18 mouse cellular contexts compared by ENCODE assay signal in genomic region chr1:44217118-44217517, GRCm38 (mm10). TPM values are rescaled to one million over a fixed set of nuclear protein-coding genes. Genes with fewer than 3 reads are reported as not detected.
DNase-seq lines count a peak whose midpoint lies in the region; ATAC-seq and TF ChIP-seq lines count a peak whose summit lies in the region.
"Had no signal": no experiment of that assay in that cellular context is flagged by ENCODE, and none has a peak within 500 bp of the region (broad histone marks: within the 10 kb centered on the region; RNA-seq: fewer than 3 reads in every experiment).

No protein-coding gene starts in this region.

- H3K9me3 ChIP-seq in forebrain, embryonic 14.5 days (replicated peaks; ENCODE audit: control insufficient read depth, low read length): no peaks in the 10 kb centered on the region
- no peaks in the 10 kb centered on the region for H3K9me3 ChIP-seq in forebrain, postnatal 0 days (ENCODE audit: low read length)
- H3K9me3 ChIP-seq: hindbrain, embryonic 12.5 days; limb, embryonic 13.5 days; midbrain, embryonic 15.5 days had no signal

- H3K36me3 ChIP-seq in forebrain, embryonic 14.5 days (ENCODE audit: control insufficient read depth, insufficient read depth, low read length): no peaks in the 10 kb centered on the region
- H3K36me3 ChIP-seq in forebrain, postnatal 0 days (ENCODE audit: insufficient read depth): no peaks in the 10 kb centered on the region
- H3K36me3 ChIP-seq: hindbrain, embryonic 12.5 days; limb, embryonic 13.5 days; midbrain, embryonic 15.5 days had no signal

- H3K9ac ChIP-seq in forebrain, embryonic 14.5 days (ENCODE audit: low read length): no peak overlapping the region
- H3K9ac ChIP-seq in forebrain, postnatal 0 days: no peak overlapping the region
- H3K9ac ChIP-seq: hindbrain, embryonic 12.5 days; limb, embryonic 13.5 days; midbrain, embryonic 15.5 days had no signal

- no peaks in the 10 kb centered on the region for H3K4me1 ChIP-seq in forebrain, embryonic 14.5 days (ENCODE audit: control insufficient read depth, insufficient read depth, low read length)
- no peaks in the 10 kb centered on the region for H3K4me1 ChIP-seq in forebrain, postnatal 0 days (ENCODE audit: insufficient read depth)
- H3K4me1 ChIP-seq: hindbrain, embryonic 12.5 days; midbrain, embryonic 15.5 days had no signal

- H3K27ac ChIP-seq in forebrain, embryonic 14.5 days (ENCODE audit: low read depth, low read length): no peak overlapping the region
- no peak overlapping the region for H3K27ac ChIP-seq in forebrain, postnatal 0 days (ENCODE audit: low read depth, low read length)
- H3K27ac ChIP-seq: hindbrain, embryonic 12.5 days; limb, embryonic 13.5 days; midbrain, embryonic 15.5 days had no signal

- H3K4me3 ChIP-seq in forebrain, embryonic 14.5 days (ENCODE audit: low read depth, low read length): no peak overlapping the region
- H3K4me3 ChIP-seq in forebrain, postnatal 0 days (ENCODE audit: low read depth, low read length): no peak overlapping the region
- H3K4me3 ChIP-seq: hindbrain, embryonic 12.5 days; limb, embryonic 13.5 days; midbrain, embryonic 15.5 days had no signal

- peak; percentile 46 for DNase-seq in forebrain, embryonic 14.5 days (ENCODE audit: low spot score)
- no peak for DNase-seq in forebrain, postnatal 0 days
- peak; percentile 49 for DNase-seq in layer of hippocampus, adult 9-11 months
- no peak for DNase-seq in layer of hippocampus, postnatal 25 days (ENCODE audit: extremely low spot score in 1 of 2, low spot score in 1 of 2)
- peak; percentile 91 for DNase-seq in brain, adult 2 months (ENCODE audit: low read depth, low spot score)
- peak; percentile 75 to 84 for DNase-seq in cerebellum, postnatal 14 days
- no peak for DNase-seq in adrenal gland, adult 18-20 months (ENCODE audit: low spot score in 2 of 2)
- no peak for DNase-seq in neural tube, embryonic 10.5 days (ENCODE audit: extremely low spot score, low spot score)
- DNase-seq: adrenal gland, postnatal 25 days; kidney, adult 11 months had no signal

- H3K4me2 ChIP-seq in forebrain, embryonic 14.5 days (ENCODE audit: low read length): no peak overlapping the region
- no peak overlapping the region for H3K4me2 ChIP-seq in forebrain, postnatal 0 days (ENCODE audit: low read depth)
- H3K4me2 ChIP-seq: hindbrain, embryonic 12.5 days; limb, embryonic 13.5 days; midbrain, embryonic 15.5 days had no signal

- no peak for ATAC-seq in forebrain, embryonic 14.5 days
- no peak for ATAC-seq in forebrain, postnatal 0 days
- ATAC-seq: midbrain, embryonic 15.5 days had no signal

- H3K27me3 ChIP-seq in forebrain, embryonic 14.5 days (replicated peaks; ENCODE audit: control insufficient read depth, insufficient read depth, low read length): no peaks in the 10 kb centered on the region
- no peaks in the 10 kb centered on the region for H3K27me3 ChIP-seq in forebrain, postnatal 0 days (ENCODE audit: insufficient read depth, low read length)
- H3K27me3 ChIP-seq: hindbrain, embryonic 12.5 days; limb, embryonic 13.5 days; midbrain, embryonic 15.5 days had no signal

- 69% methylated on average over 2 of the region's 2 CpGs for WGBS in forebrain, embryonic 14.5 days
- 61% methylated on average over 2 of the region's 2 CpGs for WGBS in forebrain, postnatal 0 days

- no peak for TF ChIP-seq CTCF in forebrain, postnatal 0 days (IDR thresholded peaks at IDR 0.05; ENCODE audit: low read depth)

RNA-seq across cellular contexts. Expression of gene Mettl21e, which starts 1.6 kb away (rescaled TPM):
- 0.06 TPM in 1 of 2 replicates, not detected in the other for polyA plus RNA-seq in forebrain, embryonic 14.5 days (2014; fragmentation: Nextera tagmentation; extraction: Ambion mirVana)
- not detected in 2 replicates for total RNA-seq in forebrain, postnatal 0 days (2014; rRNA removed)
- polyA plus RNA-seq in forebrain, postnatal 0 days (2015; fragmentation: Nextera tagmentation; extraction: Ambion mirVana): not detected in 2 replicates
- total RNA-seq in layer of hippocampus, postnatal 25 days (2021): not detected
- total RNA-seq in adrenal gland, adult 18-20 months (2021): not detected
- total RNA-seq: adrenal gland, postnatal 25 days; granulocyte monocyte progenitor cell, adult 5-6 weeks; layer of hippocampus, adult 18-20 months; neutrophil, adult 5-6 weeks had no signal
- polyA plus RNA-seq: cortical plate, adult 2 months; hindbrain, embryonic 12.5 days; limb, embryonic 13.5 days; midbrain, embryonic 15.5 days; small intestine, adult 2 months had no signal

Comparison
In these comparisons a context has a peak if more than half of its experiments do, and no peak if none do; other contexts are left out.
1. DNase-seq: peak in forebrain, embryonic 14.5 days (single experiment), layer of hippocampus, adult 9-11 months (single experiment), brain, adult 2 months (single experiment) and cerebellum, postnatal 14 days (2 of 2); none in forebrain, postnatal 0 days (single experiment), layer of hippocampus, postnatal 25 days (0 of 2), adrenal gland, adult 18-20 months (0 of 2) and neural tube, embryonic 10.5 days (single experiment).